Mouse (Mus musculus): ENCODE results near the gene Cep19. TPM values are rescaled to one million over a fixed set of nuclear protein-coding genes. Genes with fewer than 3 reads are reported as not detected.
A peak's percentile ranks its signal among the peaks of the same experiment; 100 is the strongest.

Cep19 gene
- polyA plus RNA-seq, 1 experiment from 2014 or later = 24.1 TPM

DNA sequence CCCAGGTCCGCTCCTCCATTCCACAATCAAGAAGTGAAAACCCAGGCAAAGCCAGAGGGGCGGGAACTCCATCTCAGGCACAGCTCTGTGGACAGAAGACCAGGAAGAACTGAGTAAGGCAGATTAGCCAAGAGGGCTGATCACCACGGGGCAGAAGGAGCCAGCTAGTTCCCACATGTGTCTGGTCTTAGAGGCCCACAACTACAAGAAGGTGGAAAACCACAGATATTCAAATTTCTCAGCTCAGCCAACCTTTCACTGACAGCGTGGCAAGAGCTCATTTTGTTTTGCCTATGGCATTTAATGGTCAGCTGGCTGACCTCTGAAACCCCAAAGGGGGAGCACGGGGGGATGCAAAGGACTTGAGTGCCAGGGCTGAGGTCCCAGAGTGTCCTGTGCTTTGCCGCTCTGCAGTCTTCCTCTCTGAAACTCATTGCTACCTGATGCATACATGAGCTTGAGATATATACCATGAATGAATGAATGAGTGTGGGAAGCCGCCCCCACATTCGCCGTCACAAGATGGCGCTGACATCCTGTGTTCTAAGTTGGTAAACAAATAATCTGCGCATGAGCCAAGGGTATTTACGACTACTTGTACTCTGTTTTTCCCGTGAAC, 48.1 kb downstream of the Cep19 start:
- H3K27ac ChIP-seq (ENCODE audit: low read depth) = no peak overlapping the region

DNA sequence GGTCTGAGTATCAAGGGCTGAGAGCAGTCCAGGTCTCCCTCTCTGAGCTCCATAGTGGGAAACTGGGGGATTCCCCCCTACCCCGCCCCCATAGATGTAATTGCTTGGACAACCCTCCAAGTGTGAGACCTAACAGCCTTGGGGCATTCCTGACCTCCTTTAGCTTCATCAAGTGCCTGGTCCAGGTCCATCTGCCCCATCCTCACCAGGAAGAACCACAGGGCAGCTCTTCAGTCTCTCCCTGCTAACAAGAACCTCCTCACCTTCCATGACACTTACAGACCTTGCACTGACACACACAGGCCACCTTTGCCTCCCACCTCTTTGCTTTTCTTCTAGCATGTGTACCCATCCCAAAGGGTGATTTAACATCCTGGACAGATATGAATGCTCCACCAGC, 54.4 kb downstream of the Cep19 start:
- H3K36me3 ChIP-seq (ENCODE audit: control insufficient read depth, insufficient read depth, low read length) = no peaks in the 10 kb centered on the region
- no peak overlapping the region for H3K4me3 ChIP-seq (ENCODE audit: low read depth, low read length)
- ATAC-seq (replicated peaks; ENCODE audit: low FRiP score, low TSS enrichment, low read depth) = no peak
- DNase-seq (ENCODE audit: low spot score) = no peak
- no peak overlapping the region for H3K4me2 ChIP-seq (ENCODE audit: low read length)
- 81% methylated on average over 1 of the region's 1 CpGs for WGBS
- H3K9me3 ChIP-seq (ENCODE audit: control insufficient read depth, low read length) = no peaks in the 10 kb centered on the region
- H3K4me1 ChIP-seq (replicated peaks; ENCODE audit: control insufficient read depth, insufficient read depth, low read length) = no peaks in the 10 kb centered on the region
- H3K9ac ChIP-seq (ENCODE audit: low read length) = no peak overlapping the region
- no peak overlapping the region for H3K27ac ChIP-seq (ENCODE audit: low read depth)
- H3K27me3 ChIP-seq (replicated peaks; ENCODE audit: control insufficient read depth, insufficient read depth, low read length) = no peaks in the 10 kb centered on the region

More for the DNA sequence above, 48.1 kb downstream of the Cep19 start:
- H3K36me3 ChIP-seq (ENCODE audit: control insufficient read depth, insufficient read depth, low read length) = no peaks in the 10 kb centered on the region
- H3K4me1 ChIP-seq (replicated peaks; ENCODE audit: control insufficient read depth, insufficient read depth, low read length) = no peaks in the 10 kb centered on the region
- H3K9me3 ChIP-seq (ENCODE audit: control insufficient read depth, low read length) = peaks cover 11% of the 10 kb centered on the region; the same call in 1 of the 2 replicates
- ATAC-seq (replicated peaks; ENCODE audit: low FRiP score, low TSS enrichment, low read depth) (no peak), DNase-seq (ENCODE audit: low spot score) (no peak)
- 50% methylated on average over 10 of the region's 13 CpGs for WGBS
- H3K27me3 ChIP-seq (replicated peaks; ENCODE audit: control insufficient read depth, insufficient read depth, low read length) = no peaks in the 10 kb centered on the region
- no peak overlapping the region for H3K4me3 ChIP-seq (ENCODE audit: low read depth, low read length)
- H3K4me2 ChIP-seq (ENCODE audit: low read length) = peak overlapping the region; percentile 31; the same call in 1 of the 2 replicates
- no peak overlapping the region for H3K9ac ChIP-seq (ENCODE audit: low read length)

DNA sequence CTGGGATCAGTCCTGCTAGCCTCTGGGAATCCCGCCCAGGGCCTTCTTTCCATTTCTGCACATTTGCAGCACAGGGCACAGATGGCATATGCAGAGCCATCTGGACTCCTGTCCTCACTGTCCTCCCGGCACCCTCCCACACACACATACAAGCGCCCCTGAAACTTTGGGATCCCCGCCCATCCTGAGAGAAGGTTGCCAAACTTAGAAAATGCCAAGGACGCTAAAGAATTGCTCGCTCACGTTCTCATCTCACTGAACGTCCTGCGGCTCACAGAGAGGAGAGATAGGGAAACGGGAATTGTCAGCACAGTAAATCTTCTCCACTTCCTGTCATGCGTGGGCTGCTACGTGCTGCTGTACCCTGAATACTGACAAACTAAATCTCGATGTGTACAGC, 54.8 kb downstream of the Cep19 start:
- Histone ChIP-seq H3K9me3 (ENCODE audit: control insufficient read depth, low read length) (no peaks in the 10 kb centered on the region), H3K36me3 (ENCODE audit: control insufficient read depth, insufficient read depth, low read length) (no peaks in the 10 kb centered on the region), H3K4me1 (replicated peaks; ENCODE audit: control insufficient read depth, insufficient read depth, low read length) (no peaks in the 10 kb centered on the region), H3K27ac (ENCODE audit: low read depth) (no peak overlapping the region), H3K9ac (ENCODE audit: low read length) (0 out of 2 replicates have a peak overlapping the region, but pooled peaks have one; percentile 5), H3K4me2 (ENCODE audit: low read length) (no peak overlapping the region), H3K4me3 (ENCODE audit: low read depth, low read length) (no peak overlapping the region), H3K27me3 (replicated peaks; ENCODE audit: control insufficient read depth, insufficient read depth, low read length) (no peaks in the 10 kb centered on the region)
- 48% methylated on average over 13 of the region's 13 CpGs for WGBS
- ATAC-seq (replicated peaks; ENCODE audit: low FRiP score, low TSS enrichment, low read depth) (no peak), DNase-seq (ENCODE audit: low spot score) (no peak)

DNA sequence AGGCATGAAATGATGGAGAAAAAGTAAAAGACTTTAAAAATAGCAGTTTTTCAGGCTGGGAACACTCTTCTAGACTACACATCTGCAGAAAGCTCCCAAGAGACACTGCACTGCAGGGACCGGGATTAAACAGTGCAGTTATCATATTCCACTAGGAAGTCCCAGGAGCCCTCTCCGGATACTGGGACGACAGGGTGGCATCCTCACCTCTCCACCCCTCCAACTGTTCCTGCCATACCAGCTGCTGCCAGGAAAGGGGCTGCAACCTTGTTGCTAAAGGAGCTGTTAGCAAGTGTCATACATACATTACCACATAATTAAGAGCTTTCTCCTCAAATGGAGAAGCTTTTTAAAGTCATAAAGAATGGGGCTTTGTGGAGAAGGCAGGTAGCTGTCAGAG, 57.1 kb downstream of the Cep19 start:
- H3K27ac ChIP-seq (ENCODE audit: low read depth) = no peak overlapping the region
- WGBS = 35% methylated on average over 3 of the region's 3 CpGs
- no peak overlapping the region for H3K9ac ChIP-seq (ENCODE audit: low read length)
- no peak for ATAC-seq (replicated peaks; ENCODE audit: low FRiP score, low TSS enrichment, low read depth)
- no peaks in the 10 kb centered on the region for H3K36me3 ChIP-seq (ENCODE audit: control insufficient read depth, insufficient read depth, low read length)
- H3K4me2 ChIP-seq (ENCODE audit: low read length) = no peak overlapping the region
- no peak overlapping the region for H3K4me3 ChIP-seq (ENCODE audit: low read depth, low read length)
- no peaks in the 10 kb centered on the region for H3K4me1 ChIP-seq (replicated peaks; ENCODE audit: control insufficient read depth, insufficient read depth, low read length)
- no peak for DNase-seq (ENCODE audit: low spot score)
- H3K9me3 ChIP-seq (ENCODE audit: control insufficient read depth, low read length) = no peaks in the 10 kb centered on the region
- no peaks in the 10 kb centered on the region for H3K27me3 ChIP-seq (replicated peaks; ENCODE audit: control insufficient read depth, insufficient read depth, low read length)

DNA sequence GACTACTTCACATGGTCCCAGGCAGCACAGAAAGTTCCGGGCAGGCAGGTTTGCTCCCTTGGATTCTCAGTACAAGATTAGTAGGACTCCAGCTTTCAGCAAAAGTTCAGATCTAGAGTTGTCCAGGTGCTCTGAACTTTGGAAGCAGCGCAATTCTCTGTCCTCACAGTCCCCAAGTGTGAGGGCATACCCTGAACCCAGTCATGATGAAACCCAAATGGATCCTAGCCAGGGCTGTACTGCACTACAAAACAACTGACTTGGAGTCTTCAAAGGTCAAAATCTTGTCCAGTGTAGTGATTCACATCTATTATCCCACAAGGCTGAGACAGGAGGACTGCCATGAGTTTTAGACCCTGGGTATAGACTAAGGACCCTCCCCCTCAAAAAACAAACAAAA, 57.8 kb downstream of the Cep19 start:
- Histone ChIP-seq H3K27me3 (replicated peaks; ENCODE audit: control insufficient read depth, insufficient read depth, low read length) (no peaks in the 10 kb centered on the region), H3K27ac (ENCODE audit: low read depth) (no peak overlapping the region), H3K9me3 (ENCODE audit: control insufficient read depth, low read length) (no peaks in the 10 kb centered on the region), H3K4me1 (replicated peaks; ENCODE audit: control insufficient read depth, insufficient read depth, low read length) (no peaks in the 10 kb centered on the region), H3K36me3 (ENCODE audit: control insufficient read depth, insufficient read depth, low read length) (no peaks in the 10 kb centered on the region), H3K4me3 (ENCODE audit: low read depth, low read length) (no peak overlapping the region), H3K9ac (ENCODE audit: low read length) (no peak overlapping the region), H3K4me2 (ENCODE audit: low read length) (no peak overlapping the region)
- DNase-seq (ENCODE audit: low spot score) (no peak), ATAC-seq (replicated peaks; ENCODE audit: low FRiP score, low TSS enrichment, low read depth) (no peak)
- 81% methylated on average over 2 of the region's 2 CpGs for WGBS

Other genes starting within 250 kb of the Cep19 start
- gene Meltf, start 221.0 kb upstream of the Cep19 start, polyA plus RNA-seq (2014; fragmentation: Nextera tagmentation; extraction: Ambion mirVana) = 0.12 and 0.16 TPM in 2 replicates
- gene Pigz, start 165.9 kb upstream of the Cep19 start, polyA plus RNA-seq (2014; fragmentation: Nextera tagmentation; extraction: Ambion mirVana) = 0.57 and 0.66 TPM in 2 replicates
- gene 0610012G03Rik, start 151.3 kb upstream of the Cep19 start, polyA plus RNA-seq (2014; fragmentation: Nextera tagmentation; extraction: Ambion mirVana) = 111 and 117 TPM in 2 replicates
- gene Ncbp2, start 151.3 kb upstream of the Cep19 start, polyA plus RNA-seq (2014; fragmentation: Nextera tagmentation; extraction: Ambion mirVana) = 90.5 and 106 TPM in 2 replicates
- 9.0 and 10.5 TPM in 2 replicates for gene Senp5, start 96.5 kb upstream of the Cep19 start, polyA plus RNA-seq (2014; fragmentation: Nextera tagmentation; extraction: Ambion mirVana)
- 41.4 and 42.4 TPM in 2 replicates for gene Pak2, start 20.5 kb upstream of the Cep19 start, polyA plus RNA-seq (2014; fragmentation: Nextera tagmentation; extraction: Ambion mirVana)
- 119 and 122 TPM in 2 replicates for gene Pigx, start 60 bp upstream of the Cep19 start, polyA plus RNA-seq (2014; fragmentation: Nextera tagmentation; extraction: Ambion mirVana)
- 15.7 and 17.3 TPM in 2 replicates for gene Nrros, start 65.8 kb downstream of the Cep19 start, polyA plus RNA-seq (2014; fragmentation: Nextera tagmentation; extraction: Ambion mirVana)
- gene Bex6, start 80.0 kb downstream of the Cep19 start, polyA plus RNA-seq (2014; fragmentation: Nextera tagmentation; extraction: Ambion mirVana) = not detected in 2 replicates
- 9.2 and 10.2 TPM in 2 replicates for gene Fbxo45, start 147.4 kb downstream of the Cep19 start, polyA plus RNA-seq (2014; fragmentation: Nextera tagmentation; extraction: Ambion mirVana)
- gene Wdr53, start 147.4 kb downstream of the Cep19 start, polyA plus RNA-seq (2014; fragmentation: Nextera tagmentation; extraction: Ambion mirVana) = 17.3 and 20.4 TPM in 2 replicates
- not detected in 2 replicates for gene Smco1, start 171.7 kb downstream of the Cep19 start, polyA plus RNA-seq (2014; fragmentation: Nextera tagmentation; extraction: Ambion mirVana)
- 25.0 and 26.2 TPM in 2 replicates for gene Rnf168, start 177.7 kb downstream of the Cep19 start, polyA plus RNA-seq (2014; fragmentation: Nextera tagmentation; extraction: Ambion mirVana)
- 18.8 and 20.8 TPM in 2 replicates for gene Ubxn7, start 232.5 kb downstream of the Cep19 start, polyA plus RNA-seq (2014; fragmentation: Nextera tagmentation; extraction: Ambion mirVana)